Mouse (Mus musculus) frontal cortex, postnatal 10 days (tissue): Measurements from ENCODE around the gene Zfp451.
"Not testable (repeated sequence)": the region's sequence is repeated elsewhere in the genome, so short reads cannot be mapped to it uniquely, and the experiment has no call there.

Source experiments
- DNase-seq, 2 experiments: peaks; one replicate each; pipeline ENCODE4 v3.0.0; 2022; ENCODE audit warnings: low spot score in 2 of 2, mixed read lengths in 1 of 2

Zfp451 gene

DNA sequence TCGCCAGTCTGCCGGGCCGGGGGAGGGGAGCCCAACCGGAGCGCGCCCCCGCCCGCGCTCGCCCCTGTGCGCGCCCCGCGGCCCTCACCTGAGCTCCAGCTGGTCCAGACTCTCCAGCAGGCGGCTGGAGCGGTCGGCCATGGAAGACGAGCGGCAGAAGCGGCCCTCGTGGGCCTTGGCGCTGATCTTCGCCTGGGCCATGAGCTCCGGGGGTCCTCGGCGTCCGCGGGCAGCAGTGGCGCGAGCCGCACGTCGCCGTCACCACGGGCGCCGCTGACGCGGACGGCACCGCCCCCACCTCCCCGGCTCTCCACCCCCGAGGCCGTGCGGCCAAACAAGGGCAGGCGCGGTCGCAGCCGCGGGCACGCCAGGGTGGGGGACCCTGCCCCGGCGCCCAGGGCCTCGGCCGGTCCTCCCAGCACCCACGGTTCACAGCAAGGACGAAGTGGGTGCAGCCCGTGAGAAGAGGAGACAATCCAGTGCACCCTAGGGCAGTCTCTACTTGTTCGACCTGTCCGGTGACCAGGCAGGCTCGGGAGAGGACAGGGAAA lies 56.8 kb downstream of the Zfp451 start, which contains the start of gene Bag2:
Gene Bag2, minus strand, starts transcription at position 305 of the 551 bp plus-strand sequence.
- DNase-seq = peak; percentile 38 to 60

DNA sequence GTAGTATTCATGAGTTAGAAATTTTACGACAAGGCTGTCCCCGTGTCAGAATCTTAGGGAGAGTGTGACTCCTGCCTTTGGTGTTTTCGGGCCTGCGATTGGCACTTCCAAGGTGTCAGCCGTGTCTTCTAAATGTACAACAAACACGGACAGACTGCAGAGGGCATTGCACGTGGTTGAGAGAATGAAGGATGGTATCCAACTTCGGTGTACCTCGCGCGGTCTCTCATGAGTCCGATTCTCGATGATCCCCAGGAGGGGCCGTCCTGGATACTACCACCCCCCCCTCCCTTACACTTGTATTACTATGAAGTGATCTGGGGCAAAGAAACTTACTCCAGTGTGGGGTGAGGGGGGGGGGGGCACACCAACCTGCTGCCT lies 57.4 kb downstream of the Zfp451 start:
- no peak for DNase-seq

DNA sequence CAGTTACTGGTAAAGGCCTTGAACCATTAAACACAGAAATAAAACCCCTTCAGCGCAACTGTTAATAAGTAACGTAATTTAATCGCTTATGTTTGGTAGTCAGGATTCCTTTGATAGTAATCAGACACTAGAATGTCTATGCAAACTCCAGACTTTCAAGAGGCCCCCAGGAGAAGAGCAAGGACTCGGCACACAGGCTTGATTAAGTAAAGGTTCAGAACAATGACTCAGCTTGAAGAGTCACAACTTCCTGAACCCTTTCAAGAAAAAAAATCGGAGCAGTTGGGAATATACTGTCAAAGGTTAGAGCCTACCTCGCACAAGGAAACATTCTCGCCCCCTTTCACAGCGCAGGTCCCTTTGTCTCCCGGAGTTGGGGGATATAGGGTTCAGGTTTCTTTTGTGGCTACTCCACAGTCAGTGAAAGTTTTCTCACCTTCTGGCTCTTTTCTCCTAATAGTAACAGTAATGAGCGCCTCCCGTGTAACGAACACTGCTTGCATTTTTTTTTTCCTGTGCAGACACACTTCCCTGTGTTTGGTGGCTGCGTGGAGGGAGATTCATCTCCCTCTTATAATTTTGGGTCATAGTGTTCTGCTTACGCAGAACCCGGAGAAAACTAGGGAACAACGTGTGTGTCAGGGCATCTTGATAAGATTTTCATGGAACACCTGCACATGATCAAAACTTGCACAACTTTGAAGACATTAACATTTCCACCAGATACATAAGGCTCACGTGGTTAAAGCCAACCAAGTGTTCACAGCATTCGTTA lies 58.0 kb downstream of the Zfp451 start:
- DNase-seq = no peak

DNA sequence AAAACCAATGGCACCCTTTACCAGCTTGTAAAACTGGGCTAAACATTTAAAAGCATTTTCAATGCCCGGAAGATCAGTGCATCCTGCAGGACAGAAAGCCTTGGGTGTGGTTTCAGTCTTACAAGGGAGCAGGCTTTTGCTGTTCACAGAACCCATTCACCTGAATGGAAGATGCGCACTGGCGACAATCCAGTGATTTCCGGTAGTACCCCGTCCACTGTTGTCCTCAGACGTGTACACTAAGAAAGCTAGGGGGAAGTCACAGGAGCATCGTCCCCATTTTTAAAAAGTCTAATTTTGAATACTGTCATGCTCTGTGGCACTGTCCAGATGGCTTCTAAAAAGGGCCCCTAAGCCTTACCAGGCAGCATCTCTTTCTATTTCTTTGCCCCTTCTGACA lies 58.6 kb downstream of the Zfp451 start:
- no peak for DNase-seq

DNA sequence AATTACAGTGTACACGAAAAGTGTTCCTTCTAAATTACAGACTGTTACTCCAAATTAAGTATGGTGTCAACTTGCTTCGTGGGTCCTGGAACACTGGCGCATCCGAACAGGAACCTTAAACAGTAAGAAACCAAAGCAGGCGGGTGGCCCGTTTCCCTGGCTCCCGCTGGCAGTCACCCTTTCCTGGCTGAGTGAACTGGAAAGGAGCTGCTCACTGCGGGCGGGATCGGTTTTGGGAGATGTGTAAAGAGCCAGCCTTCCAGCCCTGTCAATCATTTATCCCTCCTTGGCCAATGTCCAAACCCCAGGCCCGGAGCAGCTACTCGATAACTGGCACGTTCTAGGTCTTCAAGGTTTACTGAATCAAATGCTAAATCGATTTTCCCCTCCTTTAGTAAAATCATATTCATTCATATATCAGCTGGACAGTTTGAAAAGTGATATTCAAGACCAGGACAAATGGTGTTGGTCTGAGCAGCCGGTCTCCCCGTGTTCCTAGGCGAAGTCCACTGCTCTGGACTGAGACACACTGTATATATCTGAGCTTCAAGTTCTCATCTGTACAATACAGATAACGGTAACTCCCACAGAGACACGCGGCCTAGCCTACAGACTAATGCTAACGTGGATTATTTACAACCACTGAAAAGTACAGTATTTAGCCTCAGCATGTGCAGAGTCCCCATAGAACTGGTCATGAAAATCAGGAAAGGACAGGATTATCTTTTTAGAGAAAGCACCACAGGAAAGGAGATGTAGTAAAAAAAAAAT lies 59.2 kb downstream of the Zfp451 start:
- DNase-seq = no peak

DNA sequence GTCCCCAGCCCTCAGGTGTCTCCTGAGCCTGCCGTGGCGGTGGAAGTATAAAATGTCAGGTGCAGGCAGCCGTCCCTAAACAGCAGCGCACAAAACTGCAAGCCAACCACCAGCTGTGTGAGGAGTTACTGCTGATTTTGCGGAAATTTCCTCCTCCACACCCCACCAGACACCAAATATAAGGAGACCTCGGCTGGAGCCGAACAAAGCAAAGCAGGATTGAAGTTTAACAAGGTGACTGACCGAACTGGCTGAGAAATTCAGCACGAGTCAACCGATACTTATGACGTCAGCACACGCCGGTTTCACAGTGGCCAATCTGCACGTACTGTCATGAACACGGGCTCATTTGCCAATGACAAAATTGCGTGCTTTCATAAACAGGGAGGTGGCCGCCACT lies 60.3 kb downstream of the Zfp451 start:
- no peak for DNase-seq

DNA sequence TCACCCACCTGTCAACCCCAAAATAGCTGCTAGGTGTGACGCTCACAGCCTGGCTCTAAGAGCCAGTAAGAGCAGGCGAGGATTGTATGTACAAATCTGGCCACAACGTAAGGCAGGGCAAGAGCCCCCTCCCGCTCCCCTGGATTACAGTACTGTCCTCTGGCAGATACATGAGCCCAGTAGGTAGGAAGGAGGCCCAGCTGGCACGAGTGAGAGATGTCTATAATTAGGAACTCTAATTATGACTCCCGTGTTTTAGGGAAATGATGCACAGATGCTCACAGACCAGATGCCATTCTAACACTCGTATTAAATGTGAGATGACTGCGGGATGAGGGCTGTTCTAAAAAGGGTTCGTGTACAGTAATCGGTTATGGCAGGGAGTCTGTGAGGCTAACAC lies 63.1 kb downstream of the Zfp451 start:
- peak in 1 of 2 experiments; percentile 53 for DNase-seq

DNA sequence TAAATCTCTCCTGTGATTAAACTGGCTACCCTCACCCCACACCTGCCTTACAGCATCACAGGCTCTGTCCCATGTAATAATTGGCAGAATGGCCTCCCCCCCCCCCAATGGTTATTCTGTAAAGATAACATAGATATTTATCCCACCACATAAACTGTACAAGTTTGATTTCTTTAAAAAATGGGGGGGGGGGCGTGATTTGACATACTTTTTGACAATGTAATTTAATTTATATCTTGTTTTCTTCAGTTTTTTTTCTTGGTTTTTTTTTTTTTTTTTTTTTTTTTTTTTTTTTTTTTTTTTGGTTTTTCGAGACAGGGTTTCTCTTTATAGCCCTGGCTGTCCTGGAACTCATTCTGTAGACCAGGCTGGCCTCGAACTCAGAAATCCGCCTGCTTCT lies 64.7 kb downstream of the Zfp451 start:
- DNase-seq = not testable (repeated sequence)

DNA sequence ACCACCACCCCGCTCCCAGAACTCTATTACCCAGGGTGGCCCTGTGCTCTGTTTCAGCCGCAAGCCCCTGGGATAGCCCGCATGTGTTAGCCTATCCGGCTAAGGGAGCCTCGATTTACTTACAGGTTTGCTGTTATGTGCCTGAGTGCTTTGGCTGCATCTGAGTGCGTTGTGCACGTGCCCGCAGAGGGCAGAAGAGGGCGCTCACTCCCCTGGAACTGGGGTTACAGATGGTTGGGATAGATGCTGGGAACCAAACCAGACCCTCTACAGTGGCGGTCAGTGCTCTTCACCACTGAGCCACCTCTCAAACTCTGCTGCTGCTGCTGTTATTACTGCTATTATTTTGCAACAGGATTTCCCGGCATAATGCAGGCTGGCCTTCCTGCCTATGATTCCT lies 65.3 kb downstream of the Zfp451 start:
- no peak for DNase-seq

DNA sequence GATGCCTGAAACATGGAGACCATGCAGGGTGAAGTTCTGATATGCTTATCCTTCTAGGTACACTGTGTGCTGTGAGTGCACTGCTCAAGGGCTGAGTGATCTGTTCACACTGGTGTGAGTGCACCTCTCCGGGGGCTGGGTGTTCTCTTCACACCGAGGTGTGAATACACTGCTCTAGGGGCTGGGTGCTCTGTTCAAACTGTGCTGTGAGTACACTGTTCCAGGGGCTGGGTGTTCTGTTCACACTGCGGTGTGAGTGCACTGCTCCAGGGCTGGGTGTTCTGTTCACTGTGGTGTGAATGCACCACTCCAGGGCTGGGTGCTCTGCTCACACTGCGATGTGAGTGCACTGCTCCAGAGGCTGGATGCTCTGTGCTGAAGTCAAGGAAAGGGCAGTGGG lies 68.5 kb downstream of the Zfp451 start:
- no peak for DNase-seq

DNA sequence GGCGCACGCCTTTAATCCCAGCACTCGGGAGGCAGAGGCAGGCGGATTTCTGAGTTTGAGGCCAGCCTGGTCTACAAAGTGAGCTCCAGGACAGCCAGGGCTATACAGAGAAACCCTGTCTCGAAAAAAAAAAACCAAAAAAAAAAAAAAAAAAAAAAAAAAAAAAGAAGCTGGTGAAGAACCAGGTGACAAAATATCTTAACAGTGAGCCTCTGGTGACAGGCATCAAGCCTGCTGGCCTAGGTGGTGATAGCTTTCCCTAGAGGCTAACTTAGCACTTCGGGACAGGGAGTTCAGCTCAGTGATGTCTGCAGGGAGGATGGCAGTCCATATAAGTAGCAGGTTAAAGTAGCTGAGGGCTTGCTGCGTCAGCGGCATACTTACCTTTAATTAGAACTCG lies 69.6 kb downstream of the Zfp451 start:
- not testable (repeated sequence) for DNase-seq

DNA sequence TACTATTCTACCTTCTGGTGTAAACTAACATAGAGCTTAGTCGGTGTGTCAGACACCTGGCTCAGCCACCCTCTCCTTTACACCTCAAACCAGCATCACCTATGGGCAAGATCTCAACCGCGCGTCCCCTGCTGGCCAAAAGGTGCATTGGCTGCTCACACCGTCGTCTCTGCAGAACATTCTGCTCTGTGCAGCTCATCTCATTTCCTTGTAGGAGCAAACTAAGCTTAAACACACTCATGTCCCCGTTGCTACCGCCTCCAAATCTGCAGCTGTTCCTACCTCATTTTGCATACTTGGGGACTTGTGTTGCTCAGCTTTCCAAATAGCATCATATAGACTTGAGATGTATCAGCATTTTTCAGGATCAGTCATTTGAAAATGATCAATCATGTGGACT lies 71.5 kb downstream of the Zfp451 start:
- DNase-seq = no peak

DNA sequence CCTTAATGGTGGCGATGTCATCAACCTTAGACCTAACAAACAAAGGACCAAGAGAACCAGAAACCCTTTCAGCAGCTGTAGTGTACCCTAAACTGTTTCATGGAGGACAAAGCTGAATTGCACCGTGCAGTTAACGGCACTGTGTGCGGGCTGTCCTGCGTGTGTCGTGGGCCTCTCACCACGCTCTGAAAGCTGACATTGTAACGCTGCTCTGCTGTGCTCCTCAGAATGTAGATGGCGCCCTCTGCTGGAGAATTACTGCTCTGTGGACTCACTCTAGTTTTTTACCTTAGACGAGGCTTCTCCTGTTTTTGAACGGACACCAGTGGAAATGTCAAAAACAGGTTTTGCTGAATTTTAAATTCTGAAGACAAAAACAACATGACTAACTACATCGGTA lies 75.1 kb downstream of the Zfp451 start:
- peak; percentile 56 to 79 for DNase-seq

DNA sequence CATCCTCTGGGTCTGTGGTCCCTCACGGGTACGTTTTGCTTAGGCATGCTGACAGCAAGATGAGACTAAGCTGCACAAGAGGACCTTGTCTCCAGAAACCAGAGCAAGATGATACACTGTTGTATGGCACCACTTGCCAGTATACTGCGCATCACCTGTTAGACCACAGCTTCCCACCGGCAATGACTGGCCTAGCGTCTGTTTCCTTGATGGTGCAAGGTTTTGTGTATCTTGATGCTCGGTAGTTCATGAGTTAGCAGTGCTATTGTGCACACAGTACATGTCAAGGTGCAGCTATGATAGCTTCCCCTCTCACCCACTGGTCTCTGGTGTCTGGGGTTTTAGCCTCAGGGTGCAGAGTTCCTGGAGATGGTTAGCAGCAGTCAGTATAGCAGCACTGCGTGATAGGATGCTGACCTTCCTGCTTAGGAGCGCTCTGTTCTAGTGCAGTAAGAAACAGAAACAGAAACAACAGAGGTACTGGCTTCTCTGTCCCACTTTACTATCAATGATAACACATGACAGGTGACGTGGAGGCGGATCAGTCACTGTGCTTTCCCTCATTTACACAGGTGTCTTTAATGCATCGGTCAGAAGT lies 75.6 kb downstream of the Zfp451 start:
- no peak for DNase-seq

DNA sequence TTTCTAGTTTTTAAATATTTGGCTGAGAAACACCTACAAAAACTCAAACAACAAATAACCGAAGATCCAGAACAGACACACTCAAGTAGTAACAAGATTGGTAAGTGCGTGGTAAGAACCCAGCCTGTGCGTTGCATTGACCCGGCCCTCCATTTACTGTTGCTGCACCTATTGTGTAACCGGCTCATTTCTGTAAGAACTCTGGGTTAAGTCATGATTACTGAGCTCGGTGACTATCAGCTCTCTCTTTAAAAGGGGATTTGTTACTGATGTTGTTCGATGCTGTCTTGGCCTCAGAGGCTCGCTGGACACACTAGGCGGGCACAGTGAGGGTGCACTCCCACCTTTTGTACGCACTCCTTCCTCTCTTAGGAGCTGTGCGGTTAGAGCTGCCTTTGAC lies 76.1 kb downstream of the Zfp451 start:
- no peak for DNase-seq

DNA sequence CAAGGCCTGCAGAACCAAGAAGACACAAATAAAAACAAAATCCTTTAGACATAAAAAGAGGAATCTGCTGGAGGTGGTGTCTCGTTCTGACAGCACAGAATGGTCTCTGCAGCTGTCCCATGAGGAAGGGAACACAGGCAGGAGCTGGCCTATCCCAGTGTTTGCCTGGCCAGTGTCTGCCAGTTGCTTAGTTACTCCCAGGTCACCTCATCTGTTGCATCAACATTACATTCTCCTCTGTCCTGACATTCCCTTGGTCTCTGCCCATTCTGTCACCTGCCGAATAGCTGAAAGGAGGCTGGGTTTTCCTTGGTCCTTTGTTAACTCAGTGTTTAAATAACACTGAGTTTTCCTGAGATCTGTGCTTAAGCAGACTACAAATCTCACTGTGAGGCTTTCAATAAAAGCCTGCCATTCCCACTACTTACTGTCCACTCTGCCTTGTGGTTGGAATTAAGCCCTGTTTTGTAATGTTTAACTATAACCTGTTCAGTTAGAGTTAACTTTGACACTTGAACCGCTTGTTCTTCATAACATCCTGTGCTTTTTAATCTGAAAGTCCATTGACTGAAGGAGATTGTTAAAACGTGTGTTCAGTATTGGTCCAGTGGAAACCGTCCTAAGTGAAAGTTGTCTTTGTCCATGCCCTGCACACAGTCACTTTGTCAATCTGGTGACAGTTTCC lies 80.3 kb downstream of the Zfp451 start:
- DNase-seq = no peak

DNA sequence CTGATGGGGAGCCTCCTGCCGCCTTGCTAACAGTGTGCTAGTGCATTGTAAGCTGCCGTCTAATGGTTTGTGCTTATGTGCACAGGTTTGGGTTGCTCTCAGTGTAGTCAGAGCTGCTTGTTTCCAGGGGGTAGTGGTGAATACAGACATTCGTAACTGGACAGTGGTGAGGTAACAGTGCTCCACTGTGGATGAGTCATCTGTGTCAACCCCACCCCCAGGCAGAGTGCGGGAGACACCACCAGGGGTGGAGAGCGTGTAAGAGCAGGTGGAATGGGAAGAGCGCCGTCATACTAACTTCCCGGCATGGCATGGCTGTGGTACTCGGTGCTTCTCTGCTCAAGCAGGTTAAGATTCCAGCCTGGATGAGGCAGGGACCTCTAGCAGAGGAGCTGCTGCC lies 81.4 kb downstream of the Zfp451 start:
- no peak for DNase-seq

DNA sequence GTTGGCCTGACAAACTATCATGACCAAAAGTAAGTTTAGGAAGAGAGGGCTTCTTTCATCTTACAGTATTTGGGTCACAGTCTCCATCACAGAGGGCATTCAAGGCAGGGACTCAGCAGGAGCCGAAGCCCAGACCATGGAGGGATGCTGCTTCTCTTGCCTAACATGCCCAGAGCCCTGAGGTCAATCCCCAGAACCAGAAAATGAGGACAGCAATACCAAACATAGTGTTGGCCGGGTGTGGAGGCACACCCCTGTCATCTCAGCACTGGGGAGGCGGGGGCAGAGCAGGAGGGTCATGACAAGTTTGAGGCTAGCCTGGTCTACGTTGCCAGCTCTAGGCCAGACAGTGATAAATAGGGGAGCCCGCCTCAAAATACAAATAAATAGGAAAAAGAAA lies 89.3 kb downstream of the Zfp451 start:
- DNase-seq = no peak

DNA sequence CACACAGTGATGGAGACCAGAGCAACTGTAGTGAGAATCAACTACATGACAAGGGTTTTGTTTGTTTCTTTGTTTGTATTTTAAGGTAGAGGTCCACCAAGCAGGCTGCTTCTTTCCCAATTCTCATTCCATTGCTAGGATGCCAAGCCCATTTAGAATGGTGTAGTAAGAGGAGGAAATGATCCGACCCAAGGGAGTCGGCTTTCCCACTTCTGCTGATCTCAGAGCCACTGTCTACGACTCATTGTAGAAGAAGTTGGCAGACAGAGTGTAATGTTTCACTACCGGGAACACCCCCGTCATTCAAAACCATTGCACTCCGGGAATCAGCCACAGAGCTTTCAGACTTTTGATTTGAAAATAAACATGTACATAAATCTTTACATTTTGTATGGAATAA lies 89.9 kb downstream of the Zfp451 start:
- DNase-seq = no peak

DNA sequence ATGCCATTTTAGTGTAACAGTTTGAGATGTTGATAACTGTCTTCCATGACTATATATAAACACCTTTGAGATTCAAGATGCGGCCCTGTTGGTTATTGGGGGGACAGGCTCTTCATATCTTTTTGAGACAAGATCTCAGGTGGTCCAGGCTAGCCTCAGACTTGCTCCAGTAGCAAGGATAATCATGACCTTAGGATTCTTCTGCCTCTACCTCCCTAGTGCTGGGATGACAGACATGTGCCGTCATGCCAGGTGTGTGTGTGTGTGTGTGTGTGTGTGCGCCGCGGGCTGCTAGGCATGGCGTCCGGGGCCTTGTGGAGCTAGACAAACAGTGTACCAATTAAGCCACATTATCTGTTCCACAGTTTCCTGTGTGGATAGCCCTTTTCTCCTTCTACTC lies 93.4 kb downstream of the Zfp451 start:
- DNase-seq = no peak

DNA sequence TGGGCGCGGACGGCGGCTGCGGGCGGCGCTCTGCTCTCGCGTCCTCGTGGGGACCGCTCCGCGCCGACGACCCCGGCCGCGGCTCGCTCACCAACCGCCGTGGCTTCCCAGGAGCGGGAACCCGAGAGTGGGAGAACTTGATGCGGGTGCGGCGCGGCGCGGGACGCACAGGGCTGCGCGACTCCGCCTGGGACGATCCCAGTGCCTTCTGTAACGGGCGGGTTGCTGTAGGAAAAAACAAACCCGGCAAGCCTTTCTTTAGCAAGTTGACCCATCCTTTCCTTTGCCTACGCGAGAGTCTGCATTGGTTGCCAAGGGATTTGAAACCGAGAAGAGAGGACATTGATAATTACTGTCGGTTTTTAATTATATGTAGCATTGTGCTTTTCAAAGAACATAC lies 94.2 kb downstream of the Zfp451 start:
- DNase-seq = no peak

DNA sequence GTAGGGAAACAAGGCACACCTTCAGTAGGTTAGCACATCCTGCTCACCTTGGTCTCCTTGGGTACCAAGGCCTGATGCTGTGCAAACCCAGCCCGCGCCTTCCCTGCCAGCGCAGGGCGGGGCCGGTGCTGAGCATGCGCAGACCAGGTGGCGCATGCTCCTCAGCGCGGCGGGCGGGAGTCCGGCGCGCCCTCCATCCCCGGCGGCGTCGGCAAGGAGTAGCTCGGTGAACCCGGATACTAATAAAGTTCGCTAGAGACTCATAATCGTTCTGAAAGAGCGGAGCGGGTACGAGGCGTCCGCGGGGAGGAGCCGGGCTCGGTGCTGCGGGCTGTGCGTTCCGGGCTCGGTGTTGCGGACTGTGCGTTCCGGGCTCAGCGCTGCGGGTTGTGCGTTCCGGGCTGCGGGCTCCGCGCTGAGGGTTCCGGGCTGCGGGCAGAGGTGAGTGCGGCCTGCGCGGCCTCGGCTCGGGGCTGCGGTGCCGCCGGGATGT lies 94.6 kb downstream of the Zfp451 start, which contains the start of gene Rab23:
Gene Rab23, plus strand, starts transcription at position 155 of the 493 bp plus-strand sequence.
- peak; percentile 79 to 81 for DNase-seq
